Mouse (Mus musculus) adipocyte (in vitro differentiated cells): Measurements from ENCODE around the gene Pjvk.

ENCODE experiments used
- DNase-seq: peaks from one replicate; pipeline ENCODE4 v3.0.0-alpha.2; 2016; ENCODE audit warnings: low spot score

Gene Pjvk

DNA sequence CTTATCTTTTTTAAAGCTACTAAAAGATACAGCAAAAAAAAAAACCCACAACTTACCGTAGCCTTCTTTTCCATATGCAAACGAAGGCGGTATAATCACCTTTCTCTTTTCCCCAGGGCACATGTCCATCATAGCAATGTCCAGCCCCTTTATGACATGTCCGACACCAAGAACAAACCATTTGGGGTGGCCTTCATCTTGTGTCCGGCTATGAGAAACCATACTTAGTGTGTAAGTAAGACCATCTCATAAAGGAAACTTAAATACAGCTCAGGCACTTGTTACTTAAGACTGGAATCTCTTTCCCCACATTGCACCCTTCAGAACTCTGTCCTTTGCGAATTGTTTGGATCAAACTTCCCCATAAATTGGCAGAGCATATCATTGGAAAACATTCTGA lies 23.4 kb downstream of the Pjvk start:
- no peak for DNase-seq

DNA sequence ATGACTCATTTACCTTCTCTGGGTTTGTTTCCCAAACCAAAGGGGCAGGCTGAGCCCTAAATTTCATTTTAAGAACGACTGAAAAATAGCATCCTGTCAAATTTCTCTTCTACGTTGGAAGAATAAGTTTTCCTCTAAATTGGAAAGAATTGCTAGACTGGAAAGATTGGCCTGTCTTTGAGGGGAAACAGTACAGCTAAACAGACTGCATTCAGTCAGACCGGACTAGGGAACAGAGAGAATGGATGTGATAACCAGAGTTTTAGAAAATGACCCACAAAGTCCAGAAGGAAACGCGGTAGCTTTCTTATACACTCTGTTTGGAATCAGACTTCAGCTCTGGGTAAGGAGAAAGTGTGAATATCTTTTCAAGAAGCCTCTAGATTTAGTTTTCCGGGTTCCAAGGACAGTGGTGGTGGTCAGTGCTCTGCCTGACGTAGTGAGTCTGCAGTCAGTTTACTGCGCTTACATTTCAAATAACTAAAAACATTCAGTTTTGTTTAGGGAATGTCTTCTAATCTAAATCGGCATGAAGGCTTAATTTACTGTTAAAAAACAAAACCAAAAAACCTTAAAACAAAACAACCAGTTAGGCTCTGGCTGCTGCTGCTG lies 24.0 kb downstream of the Pjvk start:
- DNase-seq, result peak; percentile 43

DNA sequence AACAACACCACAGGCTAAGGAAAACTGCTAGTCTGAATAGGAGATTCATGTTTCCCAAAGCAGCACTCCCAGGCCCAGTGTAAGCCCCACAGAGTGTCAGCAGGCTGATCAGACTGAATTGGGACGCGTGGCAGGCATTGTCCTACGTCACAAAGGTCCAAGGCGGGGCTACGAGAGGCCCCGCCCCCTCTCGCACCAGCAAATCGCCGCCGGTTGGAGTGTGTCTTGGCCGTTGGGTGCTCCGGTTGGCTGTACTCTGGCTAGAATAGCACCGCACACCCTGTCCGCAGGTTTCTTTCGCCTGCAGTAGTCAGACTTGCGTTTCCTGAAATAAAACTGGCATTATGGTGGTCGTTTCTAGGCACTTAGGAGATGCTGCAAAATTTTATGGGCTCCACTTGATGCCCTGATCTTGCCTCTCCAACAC lies 24.7 kb downstream of the Pjvk start, which contains the start of gene Fkbp7:
Gene Fkbp7, minus strand, starts transcription at position 151 of the 427 bp plus-strand sequence.
- DNase-seq, result peak; percentile 96

DNA sequence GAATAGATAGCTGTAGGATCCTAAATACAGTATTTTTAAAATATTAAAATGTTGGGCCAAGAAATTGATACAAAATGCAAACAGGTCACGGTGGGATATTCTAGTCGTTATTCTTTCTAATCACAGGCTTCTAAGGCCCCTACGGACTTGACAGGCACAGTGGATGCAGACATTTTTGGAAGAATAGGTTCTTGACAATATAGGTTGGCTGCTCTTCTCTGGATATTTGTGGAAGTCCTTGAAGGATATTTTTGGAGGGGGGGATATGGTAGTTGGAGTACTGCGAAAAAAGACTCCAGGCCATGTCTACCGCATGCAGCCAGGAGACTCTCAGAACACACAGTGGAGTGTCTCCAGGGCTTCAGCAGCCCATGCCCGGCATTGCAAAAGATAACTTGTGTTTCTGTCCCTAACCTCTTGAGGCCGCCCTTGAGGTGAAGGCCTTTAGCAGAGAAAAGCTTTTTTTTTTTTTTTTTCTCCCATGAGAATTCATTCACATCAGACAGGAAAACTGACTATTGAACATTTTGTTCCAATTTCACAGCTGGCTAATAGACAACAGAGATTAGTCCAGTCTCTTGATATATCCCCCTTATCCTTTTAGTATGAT lies 25.3 kb downstream of the Pjvk start:
- DNase-seq, result peak; percentile 91

DNA sequence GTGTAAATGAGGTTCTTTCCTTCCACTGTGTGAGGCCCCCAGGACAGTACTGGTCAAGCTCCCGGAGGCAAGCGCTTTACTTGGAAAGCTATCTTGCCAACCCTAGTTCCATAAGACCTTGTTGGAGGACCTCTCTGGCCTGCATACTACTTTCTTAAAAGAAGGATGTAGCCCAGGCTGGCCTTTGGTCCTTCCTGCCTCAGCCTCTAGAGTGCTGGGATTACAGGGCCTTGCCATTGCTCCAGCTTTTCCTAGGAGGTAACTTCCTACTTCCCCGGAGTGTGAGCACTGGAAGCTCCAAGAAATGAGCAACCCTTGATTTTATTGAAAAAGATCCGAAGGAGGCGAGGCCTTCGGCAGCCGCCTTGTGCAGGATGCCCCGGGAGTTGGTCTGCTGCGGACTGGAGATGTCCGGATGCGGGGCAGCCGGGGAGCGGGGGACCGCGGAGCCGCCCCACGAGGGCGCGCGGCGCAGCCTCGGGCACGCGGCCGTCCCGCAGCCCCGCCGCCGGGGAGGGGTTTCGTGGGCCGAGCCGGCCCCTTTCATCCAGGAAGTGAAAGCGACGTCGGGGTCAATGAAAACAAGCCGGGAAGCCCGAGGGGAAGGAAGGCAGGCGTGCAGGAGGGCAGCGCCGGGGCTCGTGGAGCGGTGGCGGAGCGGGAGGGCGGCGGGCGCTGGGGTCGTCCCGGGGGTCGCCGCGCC lies 26.6 kb downstream of the Pjvk start, which contains the start of gene Plekha3:
Gene Plekha3, plus strand, starts transcription at position 557 of the 703 bp plus-strand sequence.
- DNase-seq, result peak; percentile 78

DNA sequence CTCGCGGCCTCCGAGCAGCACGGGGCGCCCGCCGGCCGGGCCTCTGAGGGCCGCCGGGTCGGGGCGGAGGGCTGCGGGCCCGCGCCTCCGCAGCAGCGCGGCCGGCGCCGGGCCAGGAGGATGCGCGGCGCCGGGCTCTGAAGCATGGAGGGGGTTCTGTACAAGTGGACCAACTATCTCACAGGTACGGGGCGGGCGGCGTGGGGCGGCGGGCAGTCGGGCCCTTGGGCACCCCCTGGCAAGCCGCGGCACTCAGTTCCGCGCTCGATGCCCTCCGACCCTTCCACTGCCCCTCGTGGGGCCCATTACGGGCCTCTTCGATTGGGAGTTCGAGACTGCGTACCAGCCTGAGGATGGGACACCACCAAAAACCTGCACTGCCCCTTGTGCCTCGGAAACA lies 27.2 kb downstream of the Pjvk start:
- peak; percentile 38 for DNase-seq

DNA sequence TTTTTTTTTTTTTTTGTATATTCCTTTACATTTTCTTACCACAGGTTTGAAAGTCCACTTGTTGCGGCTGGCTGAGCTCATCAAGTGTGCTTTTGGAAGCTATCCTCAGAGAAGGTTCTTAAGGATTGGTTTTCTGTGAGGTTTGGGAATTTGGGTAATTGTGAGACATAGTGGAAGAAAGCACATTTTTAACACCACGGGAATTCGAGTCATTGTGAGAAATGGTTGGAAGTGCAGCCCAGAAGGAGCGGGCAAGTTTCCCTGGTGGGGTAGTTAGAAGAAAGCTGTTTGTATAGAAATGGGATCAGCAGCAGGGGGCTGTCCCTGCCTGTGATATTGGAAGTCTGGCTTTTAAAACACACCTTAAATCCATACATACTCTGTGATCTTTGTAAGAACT lies 27.7 kb downstream of the Pjvk start:
- DNase-seq, result peak; percentile 36

DNA sequence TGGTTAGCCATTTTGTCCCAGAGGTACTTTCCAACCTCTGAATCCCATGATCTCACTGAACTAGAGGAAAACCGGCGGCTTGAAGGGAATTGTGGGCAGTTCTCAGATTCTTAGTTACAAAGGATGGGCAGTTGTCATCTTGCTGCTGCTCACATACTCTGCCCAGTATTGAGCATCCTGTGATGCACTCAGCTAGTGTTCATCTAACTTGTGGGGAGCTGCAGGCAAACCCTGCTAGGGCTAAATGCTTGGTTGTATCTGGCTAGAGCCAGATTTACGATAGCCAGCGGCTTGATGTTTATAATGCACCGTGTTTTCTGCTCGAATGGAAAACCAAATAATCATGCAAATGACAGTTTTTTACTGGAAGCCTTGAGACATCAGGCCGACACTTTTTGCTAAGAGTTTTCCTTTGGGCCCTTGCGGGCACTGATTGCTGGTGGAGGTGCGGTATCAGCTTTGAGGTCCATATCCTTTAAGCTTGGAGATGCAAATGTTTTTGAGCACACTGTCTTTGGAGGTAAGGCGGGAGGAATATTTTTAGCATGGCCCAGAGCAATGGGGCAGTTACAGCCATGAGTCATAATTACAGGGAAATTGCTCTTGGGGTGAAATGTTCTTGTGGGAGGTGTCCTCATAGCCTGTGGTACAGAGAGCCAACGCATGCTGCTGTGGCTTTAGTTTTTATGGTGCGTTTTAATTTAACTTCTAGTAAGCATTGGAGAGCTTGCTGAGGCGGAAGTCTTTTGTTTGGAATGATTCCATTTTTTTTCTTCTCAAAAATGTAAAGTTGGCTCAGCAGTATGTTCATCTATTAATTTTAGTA lies 28.3 kb downstream of the Pjvk start:
- peak; percentile 56 for DNase-seq

DNA sequence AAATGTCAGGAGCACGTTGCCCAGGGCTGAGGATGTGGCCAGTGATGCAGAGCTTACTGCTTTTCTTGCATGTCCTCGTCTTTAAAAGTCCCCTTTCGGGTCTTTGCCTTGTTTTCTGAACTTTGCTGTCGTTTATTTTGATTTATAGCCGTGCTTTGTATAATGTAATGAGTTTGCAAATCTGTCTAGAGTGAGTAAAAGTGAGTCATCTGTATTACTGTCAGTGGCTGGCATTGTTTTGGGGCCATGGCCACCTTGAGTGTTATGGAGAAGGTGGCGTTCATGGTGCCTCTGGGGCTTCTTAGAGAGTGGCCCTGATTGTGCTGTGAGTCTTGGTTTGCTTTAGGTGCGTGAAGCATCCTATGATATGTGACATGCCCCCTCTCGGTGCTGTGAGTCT lies 34.0 kb downstream of the Pjvk start:
- DNase-seq, result no peak

DNA sequence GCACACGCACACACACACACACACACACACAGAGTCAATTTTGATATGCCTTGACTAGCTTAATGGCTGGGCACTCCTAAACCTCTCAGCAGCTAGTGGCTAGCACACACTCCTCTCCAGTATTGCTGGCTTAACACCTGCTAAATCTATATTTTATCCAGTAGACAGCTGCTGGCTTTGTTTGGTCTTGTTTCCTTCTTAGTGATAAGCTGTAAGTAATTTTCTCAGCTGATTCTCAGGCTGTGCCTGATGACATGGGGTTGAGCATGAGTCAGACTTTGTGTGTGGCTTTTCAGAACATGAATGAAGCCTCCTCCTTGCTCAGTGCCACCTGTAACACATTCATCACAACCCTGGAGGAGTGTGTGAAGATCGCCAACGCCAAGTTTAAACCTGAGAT lies 38.7 kb downstream of the Pjvk start:
- no peak for DNase-seq

DNA sequence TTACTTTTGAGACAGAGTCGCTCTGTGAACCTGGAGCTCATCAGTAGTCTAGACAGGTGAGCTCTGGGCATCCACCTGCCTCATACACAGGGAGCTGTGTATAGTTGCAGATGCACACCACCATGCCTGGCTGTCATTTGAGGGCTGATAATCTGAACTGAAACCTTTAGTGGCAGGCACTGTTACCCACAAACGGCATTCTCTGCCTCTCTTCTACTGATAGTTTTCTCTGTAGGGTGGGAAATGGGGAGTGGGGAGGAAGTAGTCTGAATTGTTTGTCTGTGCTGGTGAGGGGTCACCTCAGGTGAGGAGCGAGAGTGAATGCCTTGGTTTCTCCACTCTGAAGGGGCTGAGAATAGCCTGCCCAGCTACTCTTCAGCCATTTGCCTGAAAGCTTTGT lies 39.3 kb downstream of the Pjvk start:
- DNase-seq, result no peak

DNA sequence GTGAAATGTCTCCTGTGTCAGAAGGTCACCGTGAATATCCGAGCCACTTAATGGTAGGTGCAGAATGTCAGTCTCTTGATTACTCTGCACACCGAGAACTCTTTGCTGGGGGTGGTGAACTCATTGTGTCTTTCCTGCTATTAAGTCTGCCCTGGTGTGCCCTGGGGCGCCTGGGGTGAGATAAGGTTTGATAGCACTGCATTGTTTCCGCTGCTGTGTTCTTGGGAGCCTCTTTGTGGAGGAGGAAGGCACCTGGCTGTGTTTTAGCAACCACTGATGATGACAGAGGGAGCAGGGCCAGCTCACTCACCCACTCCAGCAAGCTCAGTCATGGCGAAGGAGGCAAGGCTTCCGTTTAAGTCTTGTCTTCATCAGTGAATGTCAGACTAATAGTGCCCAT lies 39.9 kb downstream of the Pjvk start:
- DNase-seq, result no peak

DNA sequence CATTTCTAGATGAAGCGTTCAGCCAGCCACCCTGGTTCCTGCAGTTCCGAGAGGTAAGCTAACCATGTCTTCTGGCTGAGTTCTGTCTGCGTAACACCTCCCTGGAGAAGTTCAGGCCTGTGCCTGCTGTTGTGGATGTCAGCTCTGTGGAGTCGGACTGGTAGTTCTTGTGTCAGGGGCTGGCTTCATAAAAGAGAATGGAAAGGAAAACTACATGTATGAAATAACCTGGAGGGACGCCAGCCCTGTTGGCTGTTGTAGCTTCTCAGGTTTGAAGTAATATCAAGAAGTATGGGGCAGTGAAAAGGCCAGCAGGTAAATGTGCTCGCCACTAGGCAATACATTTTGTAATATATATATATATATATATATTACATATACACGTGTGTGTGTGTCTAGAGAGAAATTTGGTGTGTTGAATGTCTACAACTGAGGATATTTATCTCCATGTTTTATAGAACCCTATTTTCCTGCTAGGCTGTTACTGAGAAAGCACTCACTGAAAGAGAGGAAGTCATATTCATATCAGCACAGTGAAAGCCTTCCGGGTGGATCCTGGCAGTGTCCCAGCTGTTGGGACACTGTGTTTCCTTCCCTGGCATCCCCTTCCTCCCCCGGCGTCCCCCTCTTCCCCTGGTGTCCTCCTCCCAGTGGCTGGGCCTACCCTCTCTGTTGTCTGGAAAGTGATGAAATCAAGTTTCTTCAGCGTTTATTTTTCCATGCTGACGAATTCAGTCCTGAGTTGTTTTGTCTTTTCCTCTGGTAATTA lies 42.3 kb downstream of the Pjvk start:
- no peak for DNase-seq

DNA sequence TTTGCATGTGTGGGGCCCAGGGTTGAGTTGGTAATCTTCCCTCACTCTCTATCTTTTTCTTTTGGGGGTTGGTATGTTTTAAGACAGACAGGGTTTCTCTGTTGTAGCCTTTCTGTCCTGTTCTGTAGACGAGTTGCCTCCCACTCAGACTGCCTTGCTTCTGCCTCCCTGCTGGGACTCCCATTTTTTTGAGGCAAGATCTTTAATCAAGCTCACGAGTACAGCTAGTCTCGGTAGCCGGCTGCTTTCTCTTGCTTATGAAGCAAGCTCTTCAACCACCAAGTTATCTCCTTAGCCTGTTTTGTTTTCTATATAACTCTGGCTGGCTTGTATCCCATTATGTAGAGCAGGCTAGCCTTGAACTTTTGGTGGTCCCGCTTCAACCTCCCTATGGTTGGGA lies 45.5 kb downstream of the Pjvk start:
- DNase-seq, result no peak

DNA sequence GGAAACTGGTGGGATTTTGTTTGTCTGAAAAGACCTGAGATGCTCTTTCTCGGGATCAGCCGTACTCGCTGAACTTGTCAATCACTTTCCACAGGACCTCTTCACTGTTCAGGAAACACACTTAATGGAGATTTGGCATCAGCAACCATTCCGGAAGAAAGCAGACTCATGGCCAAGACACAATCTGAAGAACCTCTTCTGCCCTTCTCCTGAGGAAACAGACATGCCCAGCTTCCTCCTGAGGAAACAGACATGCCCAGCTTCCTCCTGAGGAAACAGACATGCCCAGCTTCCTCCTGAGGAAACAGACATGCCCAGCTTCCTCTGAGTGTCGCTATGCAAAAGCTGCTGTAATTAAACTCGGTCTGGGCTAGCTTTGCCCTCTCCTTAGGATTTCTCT lies 47.0 kb downstream of the Pjvk start:
- no peak for DNase-seq

DNA sequence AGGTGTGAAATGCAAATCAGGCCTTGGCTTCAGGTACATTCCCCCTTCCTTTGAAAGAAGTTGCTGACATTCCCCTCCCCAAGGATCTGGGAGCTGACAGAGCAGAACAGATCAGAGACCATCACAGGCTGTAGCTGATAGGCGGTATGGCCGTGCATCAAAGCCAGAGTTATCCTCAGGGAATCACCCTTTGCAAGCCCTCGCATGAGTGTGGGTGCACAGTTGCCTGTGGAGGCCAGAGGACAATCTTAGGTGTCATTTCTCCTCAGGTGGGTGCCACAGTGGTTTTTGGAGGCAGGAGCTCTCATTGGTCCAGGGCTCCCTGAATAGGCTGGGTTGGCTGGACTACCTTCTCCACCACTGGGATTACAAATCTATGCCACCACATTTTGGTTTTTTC lies 53.9 kb downstream of the Pjvk start:
- no peak for DNase-seq

DNA sequence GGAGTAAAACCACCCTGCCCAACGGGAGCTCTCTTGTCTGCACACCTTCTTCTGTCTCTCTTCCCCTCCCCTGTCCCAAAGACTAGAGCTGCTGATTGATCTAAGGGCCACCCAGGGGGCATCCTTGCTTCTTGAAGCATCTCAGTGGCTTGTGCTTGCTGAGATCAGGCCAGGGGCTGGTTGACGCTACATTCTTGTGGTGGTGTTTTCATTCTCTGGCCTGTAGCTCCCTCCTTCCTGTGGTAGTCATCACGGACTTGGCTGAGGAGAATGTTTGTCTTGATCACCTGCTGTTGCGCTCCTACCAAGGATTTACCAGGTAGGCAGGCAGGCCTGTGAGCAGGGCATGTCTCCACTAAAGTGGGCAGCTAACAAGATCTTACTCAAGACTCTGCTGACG lies 54.5 kb downstream of the Pjvk start:
- no peak for DNase-seq

DNA sequence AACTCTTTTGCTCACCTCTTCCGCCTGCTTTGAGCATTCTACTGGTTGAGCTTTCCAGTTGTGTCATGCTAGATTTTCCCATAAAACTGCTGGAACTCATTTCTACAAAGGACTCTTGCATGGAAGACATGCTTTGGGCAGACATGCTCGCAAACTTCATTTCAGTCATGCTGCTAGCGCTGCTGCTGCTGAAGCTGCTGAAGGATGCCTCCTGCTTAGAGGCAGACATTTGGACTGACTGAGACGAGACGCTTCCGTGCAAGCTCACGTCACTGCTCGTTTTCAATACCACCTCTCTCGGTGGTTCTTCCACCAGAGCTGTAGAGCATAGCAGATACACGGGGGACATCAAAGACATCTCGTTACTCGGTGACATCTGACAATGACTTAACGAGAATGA lies 57.4 kb downstream of the Pjvk start:
- DNase-seq, result no peak
